Mouse (Mus musculus): ENCODE data around the gene Eif2ak4.

The Eif2ak4 gene

DNA sequence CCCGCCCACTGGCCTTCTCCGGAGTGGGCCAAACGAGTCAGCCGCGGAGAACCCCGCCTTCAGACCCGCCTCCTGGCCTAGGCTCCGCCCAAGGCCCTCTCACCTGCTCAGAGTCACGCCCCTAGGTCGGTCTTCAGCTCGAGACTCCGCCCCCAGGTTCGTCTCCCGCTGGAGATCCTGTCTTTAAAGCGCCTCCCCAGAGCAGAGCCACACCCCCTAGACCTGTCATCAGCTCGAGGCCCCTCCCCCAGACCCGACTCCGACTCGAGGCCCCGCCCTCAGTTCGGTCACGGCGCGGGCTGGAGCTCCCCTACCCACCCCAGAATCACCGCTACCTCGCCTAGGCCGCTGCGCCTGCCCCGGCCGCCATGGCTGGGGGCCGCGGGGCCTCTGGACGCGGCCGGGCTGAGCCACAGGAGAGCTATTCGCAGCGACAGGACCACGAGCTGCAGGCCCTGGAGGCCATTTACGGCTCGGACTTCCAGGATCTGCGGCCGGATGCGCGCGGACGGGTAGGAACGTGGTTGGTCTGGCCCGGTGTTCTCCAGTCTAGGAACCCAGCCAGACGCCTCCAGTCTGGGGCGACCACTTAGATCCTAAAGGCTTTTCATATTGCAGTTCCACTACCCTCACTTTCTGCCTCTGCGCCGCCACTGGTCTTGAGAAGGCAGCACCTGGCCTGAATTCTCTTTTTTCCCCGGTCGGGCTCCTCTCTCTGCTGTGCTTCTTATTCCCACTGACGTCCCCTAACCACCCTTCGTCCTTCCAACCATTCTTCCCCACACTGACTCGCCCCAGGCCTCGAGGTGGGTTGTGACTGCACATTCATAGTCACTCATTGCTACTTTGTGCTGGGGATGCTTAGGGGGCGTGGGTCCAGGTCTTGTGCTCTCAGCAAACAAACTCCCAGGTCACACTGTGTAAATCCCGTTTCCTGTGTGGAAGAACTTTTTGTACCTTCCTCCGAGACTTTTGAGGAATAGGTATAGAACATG lies at the start of gene Eif2ak4:
Eif2ak4 (plus strand) TSS at position 278 of the 995 bp plus-strand sequence.
- peak; percentile 100 for DNase-seq

DNA sequence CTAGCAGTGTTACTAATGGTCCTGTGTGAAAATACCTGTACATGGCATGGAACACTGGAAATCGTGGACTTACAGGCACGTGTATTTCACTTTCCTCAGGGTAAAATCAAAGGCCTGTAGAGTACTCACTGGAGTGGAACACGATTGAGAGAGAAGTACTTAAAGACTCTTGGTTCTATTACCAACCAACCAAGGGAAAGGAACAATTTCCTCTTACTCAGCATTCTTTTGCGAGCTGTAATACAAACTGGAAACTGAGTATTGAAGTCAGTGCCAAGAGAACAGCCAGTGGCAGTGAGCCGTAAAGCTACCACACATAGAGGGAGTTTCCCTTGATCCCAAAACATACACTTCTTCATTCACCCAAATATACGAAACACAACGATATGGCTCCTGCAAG lies 47.1 kb upstream of the Eif2ak4 start:
- DNase-seq = no peak

DNA sequence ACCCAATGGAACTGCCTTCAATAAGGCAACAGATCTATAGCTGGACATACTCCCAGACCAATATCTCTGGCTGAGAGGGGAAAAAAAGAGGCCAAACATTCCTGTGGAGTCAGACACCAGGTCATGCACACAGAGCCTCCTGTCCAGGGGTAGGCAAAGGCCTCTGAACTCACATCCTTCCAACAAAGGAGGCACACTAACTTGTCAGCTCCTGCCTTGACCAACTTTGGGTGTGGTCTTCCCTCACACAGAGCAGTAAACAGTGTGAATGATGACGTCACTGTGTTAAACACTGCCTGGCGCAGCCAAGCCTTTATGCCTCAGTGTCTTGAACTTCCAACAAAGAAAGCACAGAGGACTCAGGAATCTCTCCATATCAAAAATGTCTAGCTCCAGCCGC lies 44.5 kb upstream of the Eif2ak4 start:
- no peak for DNase-seq

DNA sequence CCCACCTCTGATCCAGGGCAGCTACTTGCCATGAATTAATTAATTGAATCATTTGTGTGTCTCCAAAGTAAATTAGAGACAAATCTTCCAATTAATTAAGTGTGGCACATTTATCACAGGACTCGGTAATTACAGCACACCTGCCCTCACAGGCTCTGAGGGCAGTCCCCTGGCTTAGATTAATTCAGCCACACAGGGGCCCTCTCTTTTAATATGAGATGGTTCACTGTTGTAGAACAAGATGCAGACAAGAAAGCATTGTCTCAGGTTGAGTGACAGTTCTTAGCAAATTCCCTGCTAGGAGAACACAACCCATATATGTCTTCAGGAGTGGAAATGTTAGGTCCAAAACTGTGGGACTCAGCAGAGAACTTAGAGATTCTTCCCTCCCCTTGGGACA lies 42.9 kb upstream of the Eif2ak4 start:
- no peak for DNase-seq

DNA sequence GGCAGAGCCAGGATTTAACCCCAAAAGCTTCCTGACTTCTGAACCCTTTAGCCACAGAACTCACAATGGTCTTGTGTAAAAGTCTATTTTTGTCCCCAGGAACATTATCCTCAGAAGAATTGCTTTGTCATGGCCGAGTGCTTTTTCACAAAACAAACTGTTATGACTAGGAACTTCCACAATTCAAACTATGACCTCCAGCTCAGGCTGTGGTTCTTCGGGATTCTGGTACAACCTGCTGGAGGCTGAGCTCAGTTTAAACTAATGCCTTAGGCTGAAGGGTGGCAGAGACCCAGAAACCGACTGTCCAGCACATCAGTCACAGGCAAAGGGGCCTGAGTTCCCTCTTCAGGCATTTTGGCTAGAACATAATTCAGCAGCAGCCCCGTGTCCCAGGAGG lies 34.9 kb upstream of the Eif2ak4 start:
- no peak for DNase-seq

DNA sequence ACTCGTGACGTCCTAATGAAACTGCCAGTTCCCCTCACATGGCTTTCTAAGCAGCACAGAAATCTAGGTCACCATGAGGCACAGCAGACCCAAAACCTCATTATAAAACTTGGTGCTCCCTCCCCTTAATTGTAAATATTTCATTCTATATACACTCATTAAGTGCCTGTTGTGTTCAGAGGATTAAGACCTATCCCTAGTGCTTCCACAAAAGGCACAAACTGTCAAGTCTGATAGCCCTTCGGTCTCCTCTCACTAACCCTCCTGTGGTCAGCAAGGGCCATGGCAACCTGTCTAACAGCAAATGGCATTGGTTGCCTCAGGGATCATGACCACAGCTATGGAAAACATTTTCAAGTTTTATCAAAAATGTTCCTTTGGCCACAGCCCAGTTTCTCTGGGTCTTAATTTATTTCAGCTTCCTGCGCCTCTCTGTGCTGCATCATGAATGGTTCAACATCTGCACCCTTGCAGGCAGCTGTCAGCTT lies 34.5 kb upstream of the Eif2ak4 start:
- DNase-seq = no peak

DNA sequence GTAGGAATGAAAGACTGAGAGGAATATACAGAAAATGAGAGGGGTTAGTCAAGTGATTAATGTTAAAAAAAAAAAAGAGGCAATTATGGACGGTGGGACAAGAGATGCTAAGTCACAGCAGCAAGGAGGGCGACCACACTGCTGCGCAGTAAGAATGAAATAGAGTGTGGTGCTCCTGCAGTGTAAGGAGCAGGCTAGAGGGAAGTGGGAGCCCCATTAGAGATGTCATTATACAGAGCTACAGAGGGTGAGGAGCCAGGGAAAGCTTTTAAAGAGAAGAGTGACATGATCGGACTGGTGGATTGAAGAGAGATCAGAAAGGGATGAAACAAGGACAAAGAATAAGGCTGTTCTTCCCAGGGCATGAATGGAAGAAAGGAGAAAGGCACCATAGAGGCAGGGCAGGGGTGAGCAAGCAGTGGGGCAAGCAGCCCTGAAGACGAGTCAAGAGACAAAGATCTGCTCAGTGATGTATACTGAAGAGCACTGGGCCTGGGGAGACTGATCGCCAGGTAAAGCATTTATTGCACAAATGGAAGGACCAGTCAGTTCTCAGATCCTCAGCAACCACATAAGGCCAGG lies 33.2 kb upstream of the Eif2ak4 start:
- no peak for DNase-seq

DNA sequence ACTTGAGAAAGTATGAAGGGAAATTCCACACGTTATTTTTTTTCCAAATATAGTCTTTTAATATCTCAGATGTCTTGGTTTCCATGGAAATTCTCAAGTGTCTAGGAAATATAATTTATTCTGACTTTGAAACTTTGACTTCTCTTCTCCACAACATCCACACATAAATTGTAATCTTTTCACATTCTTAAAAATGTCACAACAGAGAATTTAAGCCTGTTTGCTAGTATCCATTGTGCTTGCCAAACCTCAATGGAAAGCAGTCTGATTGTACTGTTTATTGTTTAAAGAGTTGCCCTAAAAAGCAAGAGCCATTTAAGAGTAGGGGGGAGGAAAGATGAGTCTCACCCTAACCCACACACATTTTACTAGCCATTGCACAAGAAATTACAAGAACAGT lies 16.6 kb upstream of the Eif2ak4 start:
- DNase-seq = no peak

DNA sequence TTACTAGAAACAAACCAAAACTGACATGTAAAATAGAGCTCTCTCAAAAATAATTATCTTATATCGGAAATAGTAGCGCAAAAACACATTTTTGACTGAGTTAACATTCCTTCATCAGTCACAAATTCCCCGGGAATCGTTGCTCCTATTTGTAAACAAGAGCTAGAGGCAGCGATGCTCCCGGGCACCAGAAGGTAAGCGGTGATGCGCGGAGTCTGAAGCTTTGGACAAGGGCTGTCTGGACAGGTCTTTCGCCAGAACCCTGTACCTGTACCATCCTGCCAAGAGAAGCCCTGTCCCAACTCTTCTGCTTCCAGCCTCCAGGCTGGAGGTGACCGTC lies 15.9 kb upstream of the Eif2ak4 start:
- no peak for DNase-seq

DNA sequence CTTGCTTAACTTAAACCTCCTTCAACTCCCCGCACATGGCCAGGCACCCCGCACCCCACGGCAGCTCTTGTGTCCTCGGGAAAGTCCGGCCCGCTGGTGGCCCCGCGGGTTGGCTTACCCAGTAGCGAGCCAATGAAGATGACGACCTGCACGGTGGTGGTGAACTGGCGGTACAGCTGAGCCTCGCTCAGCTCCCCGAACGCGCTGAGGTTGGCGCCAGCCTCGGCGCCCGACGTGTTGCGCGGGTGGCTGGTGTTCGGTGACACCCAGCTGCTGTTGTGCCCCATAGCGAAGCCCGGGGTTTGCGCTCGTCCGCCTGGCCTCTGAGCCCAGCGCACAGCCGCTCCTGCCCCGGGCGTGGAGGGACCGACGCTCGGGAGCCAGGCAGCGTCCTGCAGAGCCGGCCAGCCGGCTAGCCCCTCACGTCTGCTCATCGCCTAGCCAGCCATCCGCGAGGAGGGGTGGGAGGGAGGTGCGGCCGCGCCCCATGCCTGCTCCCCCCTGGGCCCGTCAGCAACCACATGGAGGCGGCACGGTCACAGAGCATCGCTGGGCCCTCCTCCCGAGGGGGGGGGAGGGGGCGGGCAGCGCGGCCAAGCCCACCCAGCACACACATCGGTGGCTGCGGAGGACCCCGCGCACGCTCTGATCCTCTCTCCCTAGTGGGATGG lies 15.4 kb upstream of the Eif2ak4 start, which contains the start of gene Gpr176:
Gpr176 (minus strand) TSS at position 519 of the 671 bp plus-strand sequence.
- peak; percentile 52 for DNase-seq

DNA sequence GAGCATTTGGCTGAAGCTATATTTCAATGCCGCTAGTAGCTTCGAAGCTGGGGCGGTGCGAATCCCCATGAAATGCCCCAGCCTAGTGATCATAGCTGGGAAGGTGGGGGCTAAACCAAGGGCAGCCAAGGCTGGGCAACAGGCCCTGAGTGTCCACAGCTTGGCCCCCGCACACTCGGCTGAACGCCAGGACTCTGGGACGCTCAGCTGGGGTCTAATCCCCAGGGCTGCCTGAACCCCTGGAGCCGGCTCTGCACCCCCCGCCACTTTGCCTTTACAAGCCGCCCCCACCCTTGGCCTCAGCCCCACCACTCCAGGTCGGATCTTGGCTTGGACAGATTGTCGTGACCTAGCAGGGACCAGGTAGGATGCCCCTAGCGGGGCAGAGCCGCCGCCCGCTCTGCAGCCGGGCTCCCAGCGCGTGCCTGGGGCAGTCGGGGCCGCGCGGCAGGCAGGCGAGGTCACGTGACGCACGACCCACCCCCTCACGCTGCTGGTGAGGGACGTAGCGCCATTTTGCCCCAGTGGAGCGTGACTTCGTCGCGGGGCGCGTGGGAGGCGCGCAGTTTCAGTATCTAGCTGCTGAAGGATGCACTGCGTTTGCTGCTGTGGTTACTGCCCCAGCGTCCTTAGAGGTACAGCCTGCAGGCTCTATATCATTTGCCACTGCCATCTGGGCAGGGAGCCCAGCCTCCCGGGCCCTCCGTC lies 14.7 kb upstream of the Eif2ak4 start:
- DNase-seq = peak; percentile 79

DNA sequence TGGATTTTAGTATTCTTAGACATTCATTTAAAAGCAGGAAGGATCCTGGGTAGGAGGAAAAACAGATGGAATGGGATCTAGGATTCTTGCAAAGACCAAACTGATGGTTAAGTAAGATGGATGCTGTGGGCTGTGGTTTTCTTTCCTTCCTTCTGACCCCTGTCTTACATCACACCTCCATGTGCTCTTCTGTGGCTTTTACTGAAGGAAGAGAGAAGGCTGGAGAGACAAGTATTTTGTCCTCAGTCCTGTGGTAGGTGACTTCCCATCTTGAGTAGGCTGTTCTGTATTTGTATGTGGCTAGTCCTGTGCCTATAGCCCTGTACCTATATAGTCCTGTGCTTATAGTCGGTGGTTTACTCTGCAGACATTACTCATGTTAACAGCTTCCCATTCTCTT lies 12.9 kb upstream of the Eif2ak4 start:
- DNase-seq = no peak

DNA sequence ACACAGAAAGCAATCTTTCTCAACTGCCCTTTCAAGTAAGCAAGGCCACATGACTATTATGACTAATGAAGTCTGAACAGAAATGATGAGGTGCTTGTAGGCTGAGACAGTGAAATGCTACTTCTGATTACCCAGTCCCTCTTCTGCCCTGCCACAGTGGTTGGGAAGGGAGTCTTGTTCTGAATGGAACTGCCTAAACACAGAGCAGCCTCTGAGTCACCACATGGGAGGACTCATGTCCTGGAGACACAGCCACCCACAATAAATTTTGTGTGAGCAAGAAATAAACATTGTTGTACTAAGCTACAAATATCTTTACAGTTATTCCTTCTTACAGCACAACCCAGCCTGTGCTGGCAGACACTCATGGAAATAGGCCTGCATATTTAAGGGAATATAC lies 12.5 kb upstream of the Eif2ak4 start:
- DNase-seq = no peak

DNA sequence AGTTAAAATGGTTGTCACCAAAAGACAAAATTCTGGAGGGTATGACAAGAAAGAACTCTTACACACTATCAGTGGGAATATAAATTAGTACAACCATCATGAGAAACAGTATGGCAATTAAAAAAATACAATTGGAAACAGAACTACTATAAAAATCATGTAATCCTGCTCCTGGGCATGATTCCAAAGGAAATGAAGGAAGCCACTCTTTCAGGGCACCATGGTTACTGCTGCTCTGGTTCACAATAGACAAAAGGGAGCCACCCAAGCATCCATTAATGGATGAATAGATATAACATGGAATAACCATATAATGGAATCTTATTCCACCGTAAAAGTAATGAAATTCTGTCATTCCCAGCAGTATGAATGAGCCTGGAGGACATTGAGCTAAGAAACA lies 8.7 kb upstream of the Eif2ak4 start:
- no peak for DNase-seq

DNA sequence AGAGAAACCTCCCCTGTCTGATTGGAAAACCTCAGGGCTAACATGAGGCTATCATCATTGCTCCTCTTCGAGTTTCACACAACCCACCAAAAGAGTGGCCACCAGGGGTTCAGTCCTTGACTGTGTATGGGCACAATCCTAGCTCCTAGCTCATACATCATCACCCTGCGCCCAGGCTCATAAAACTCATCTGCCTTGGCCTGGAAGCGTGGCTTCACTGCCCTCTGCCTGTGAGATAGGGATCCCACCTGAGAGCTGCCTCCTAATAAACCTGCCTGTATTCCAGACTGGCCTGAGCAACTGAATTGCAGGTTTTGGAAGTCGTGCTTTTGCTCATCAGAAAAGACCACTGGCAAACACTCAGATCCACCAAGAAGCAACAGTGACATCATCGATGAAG lies 5.0 kb upstream of the Eif2ak4 start:
- DNase-seq = no peak

DNA sequence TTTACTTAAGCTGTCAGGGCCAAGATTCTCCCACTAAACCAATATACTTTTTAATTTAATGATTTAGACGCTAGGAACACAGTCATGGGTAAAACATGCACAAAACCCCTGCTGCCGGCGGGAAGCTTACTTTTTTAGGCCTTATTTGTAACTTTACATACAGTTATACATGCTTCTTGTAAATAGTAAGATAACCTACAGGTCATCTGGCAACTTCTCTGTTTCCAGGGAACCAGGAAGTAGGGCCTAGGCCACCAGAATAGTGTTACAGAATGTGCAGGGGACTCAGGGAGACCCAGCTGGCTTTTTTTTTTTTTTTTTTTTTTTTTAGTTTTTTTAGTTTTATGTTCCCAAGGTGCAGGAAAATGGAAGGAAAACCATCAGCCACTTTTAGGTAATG lies 1.2 kb downstream of the Eif2ak4 start:
- no peak for DNase-seq

DNA sequence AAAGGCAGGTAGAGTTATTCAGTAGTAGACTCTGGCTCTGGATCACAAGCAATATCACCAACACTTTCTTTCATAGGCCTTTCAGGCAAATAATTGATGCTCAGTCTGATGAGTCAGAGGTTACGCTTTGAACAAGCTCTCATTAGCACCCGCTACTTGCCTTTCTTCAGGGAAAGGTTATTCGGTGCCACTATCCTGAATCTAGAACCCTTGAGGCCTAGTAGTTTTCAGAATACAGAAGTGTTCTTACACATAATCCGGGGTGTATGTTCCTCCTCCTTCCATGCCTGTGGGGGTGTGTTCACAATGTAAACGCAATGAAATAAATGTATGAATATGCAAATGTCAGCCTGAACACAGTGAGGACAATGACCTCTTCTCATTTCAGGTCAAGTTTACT lies 1.7 kb downstream of the Eif2ak4 start:
- no peak for DNase-seq

DNA sequence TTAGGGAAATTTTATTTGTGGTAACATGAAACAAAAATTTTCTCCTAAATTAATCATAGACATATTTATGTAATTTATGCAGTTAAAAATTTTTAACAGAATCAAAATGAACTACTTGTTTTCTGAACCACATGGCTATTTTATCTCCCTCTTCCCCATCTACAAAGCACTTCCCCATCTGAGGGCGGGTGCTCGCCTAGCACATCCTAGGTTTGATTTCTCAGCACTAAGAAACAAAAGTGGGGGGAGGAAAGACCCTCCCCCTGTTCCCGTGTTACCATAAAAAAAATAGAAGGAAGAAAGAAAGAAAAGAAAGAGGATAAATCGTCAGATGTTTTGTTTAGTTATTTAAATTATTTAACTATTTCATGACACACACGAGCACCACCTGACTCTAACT lies 2.8 kb downstream of the Eif2ak4 start:
- no peak for DNase-seq

DNA sequence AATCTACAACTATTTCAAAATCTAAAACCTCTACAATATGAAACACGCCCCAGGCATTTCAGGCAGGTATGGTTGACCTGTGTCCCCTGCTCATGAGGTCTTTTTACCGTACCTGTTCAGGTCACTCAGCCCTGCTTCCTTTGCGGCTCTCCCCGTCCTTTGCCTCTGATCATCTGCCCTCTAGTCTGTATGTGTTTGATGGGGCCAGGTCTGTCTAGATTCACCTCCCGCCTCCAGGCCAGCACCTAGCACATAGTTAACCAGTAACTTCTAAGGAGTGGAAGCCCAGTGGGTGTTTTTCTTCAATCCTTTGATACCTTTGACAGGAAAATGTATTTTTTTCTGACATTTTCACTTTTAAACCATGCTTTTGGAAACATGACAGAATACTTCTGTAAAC lies 11.3 kb downstream of the Eif2ak4 start:
- no peak for DNase-seq

DNA sequence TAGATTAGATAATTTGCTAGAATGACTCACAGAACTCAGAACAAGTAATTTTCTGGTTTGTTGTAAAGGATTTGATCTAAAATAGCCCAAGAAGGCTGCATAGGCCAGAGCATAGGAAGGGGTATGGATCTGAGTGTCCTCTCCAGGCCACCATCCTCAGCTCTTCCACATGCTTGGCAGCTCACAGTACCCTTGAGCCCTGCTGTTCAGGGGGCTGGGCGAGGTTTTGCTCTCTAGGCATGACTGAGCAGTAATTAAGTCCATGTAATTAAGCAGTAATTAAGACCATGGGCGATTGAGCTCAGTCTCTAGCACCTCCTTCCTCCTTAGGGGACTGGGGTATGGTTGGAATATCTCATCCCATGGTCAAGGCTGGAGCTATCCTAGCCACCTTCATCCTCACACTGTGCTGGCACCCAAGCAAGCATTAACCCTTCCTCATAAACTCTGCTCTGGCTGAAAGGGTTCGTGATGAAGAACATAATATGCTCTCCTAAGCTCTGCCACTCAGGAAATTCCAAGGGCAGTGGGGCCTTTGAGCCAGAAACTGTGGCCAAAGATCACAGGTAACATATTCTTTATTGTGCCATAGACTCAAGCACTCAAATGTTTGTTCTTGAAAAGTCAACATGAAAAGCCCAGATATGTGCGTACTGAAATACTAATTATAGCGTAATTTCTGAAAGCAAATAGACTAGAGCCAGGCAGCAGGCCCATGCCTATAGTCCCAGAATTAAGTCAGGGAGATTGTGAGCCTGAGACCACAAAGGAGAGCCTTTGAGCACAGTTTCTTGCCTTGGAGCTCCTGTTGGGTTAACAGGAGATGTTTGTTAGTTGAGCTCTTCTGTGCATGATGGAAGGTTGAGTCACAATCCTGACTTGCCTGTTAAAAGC lies 13.7 kb downstream of the Eif2ak4 start:
- DNase-seq = no peak

DNA sequence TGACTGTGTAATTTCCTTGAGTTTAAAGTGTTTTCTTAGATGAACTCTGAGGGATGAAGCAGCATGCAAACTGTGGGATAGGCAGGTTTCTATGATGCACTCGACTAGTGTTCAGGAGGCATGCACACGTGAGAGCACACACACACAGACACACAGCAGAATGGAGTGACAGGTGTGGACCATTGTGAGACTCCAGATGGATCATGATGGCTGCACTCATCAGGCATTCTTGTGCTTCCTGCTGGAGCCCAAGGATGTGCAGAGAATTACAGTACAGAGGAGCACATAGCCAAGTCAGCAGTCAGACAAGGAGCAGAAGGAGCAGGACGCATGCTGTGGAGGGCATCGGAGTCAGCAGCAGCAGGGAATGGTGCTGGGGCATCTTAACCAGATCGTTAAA lies 15.9 kb downstream of the Eif2ak4 start:
- no peak for DNase-seq

DNA sequence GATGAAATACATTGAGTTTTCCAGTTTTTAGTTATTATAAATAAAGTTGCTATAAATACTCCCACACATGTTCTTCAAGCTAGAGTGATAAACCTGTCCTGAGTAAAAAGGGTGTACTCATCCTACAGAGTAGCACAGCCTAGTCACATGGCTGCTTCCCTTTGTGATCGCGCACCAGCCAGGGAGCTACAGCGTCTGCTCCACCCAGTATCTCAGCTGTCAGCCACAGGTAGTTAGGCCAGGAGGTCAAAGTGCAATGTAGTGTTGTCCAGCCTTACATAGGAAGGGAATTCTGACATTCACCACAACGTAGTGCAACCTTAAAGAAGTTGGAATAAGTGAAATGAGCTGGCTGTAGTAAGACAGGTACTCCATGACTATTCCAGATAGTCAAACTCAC lies 17.1 kb downstream of the Eif2ak4 start:
- DNase-seq = no peak

Data from cerebellum, adult 8-10 months (tissue).